Mouse (Mus musculus) stomach, postnatal 0 days (tissue): ENCODE measurements around the gene U2surp. TPM values are rescaled to one million over a fixed set of nuclear protein-coding genes. Genes with fewer than 3 reads are reported as not detected.
A peak's percentile ranks its signal among the peaks of the same experiment; 100 is the strongest.

Experiments used
- ATAC-seq: fragments of 200-750 bp; cut with Nextera tagmentation; 2 replicates; pipeline ENCODE4 v1.8.0; 2017; ENCODE audit not compliant: low FRiP score, low TSS enrichment
- DNase-seq: peaks from one replicate; pipeline ENCODE4 v3.0.0-alpha.2; 2016; ENCODE audit warnings: low spot score
- H3K27ac ChIP-seq: fragments of 300-500 bp; sonication (generic); replicated peaks from 2 replicates; pipeline ENCODE4 v1.5.1; 2014; ENCODE audit warnings: mild to moderate bottlenecking, control low read depth
- H3K27me3 ChIP-seq: fragments of 300-500 bp; sonication (generic); 2 replicates; pipeline ENCODE4 v1.6.1; 2014; ENCODE audit warnings: low read length; ENCODE audit not compliant: control insufficient read depth, insufficient read depth
- H3K36me3 ChIP-seq: fragments of 300-500 bp; sonication (generic); 2 replicates; pipeline ENCODE4 v1.6.1; 2014; ENCODE audit warnings: low read length, mixed read lengths; ENCODE audit not compliant: control insufficient read depth, insufficient read depth
- H3K4me1 ChIP-seq: fragments of 300-500 bp; sonication (generic); replicated peaks from 2 replicates; pipeline ENCODE4 v1.6.1; 2014; ENCODE audit warnings: antibody characterized with exemption; ENCODE audit not compliant: control insufficient read depth, insufficient read depth
- H3K4me2 ChIP-seq: fragments of 300-500 bp; sonication (generic); replicated peaks from 2 replicates; pipeline ENCODE4 v1.6.1; 2014; ENCODE audit warnings: low read depth, mild to moderate bottlenecking, control low read depth, moderate library complexity
- H3K4me3 ChIP-seq: fragments of 300-500 bp; sonication (generic); 2 replicates; pipeline ENCODE4 v1.5.1; 2014; ENCODE audit warnings: low read depth, low read length, control low read depth
- H3K9ac ChIP-seq: fragments of 300-500 bp; sonication (generic); 2 replicates; pipeline ENCODE4 v1.6.1; 2014; ENCODE audit warnings: mild to moderate bottlenecking, low read length, control low read depth, mixed read lengths
- H3K9me3 ChIP-seq: fragments of 300-500 bp; sonication (generic); 2 replicates; pipeline ENCODE4 v1.6.1; 2016; ENCODE audit warnings: low read length; ENCODE audit not compliant: control insufficient read depth
- CTCF ChIP-seq: IDR thresholded peaks from 2 replicates; pipeline ENCODE4 v1.5.1; 2016; ENCODE audit warnings: antibody characterized with exemption, low read depth, mild to moderate bottlenecking, moderate library complexity
- EP300 ChIP-seq: optimal IDR thresholded peaks from 2 replicates; pipeline ENCODE3; 2016; ENCODE audit warnings: antibody characterized with exemption
- WGBS: fragments of 180-500 bp; shearing (Covaris S2); extraction: QIAGEN DNeasy Blood & Tissue Kit; methylation state at CpG from one replicate; pipeline ENCODE4 v1.1.7; 2014; 5-methylcytosine and 5-hydroxymethylcytosine counted together
- polyA plus RNA-seq: library from polyadenylated mRNA; unstranded; fragments of >200 nt; fragmentation: Nextera tagmentation; extraction: Ambion mirVana; gene quantifications from 2 replicates; pipeline ENCODE4 v1.2.1, GENCODE M21; 2015

The U2surp gene
- 67.9 and 75.2 TPM in 2 replicates for polyA plus RNA-seq

GRCm38 (mm10) chr9:95511472-95512330 lies at the start of gene U2surp:
Gene U2surp, minus strand, starts transcription at chr9:95511996.
- peak; percentile 79 for TF ChIP-seq EP300
- peak; percentile 37; the same call in 1 of the 2 replicates for TF ChIP-seq CTCF
- Histone ChIP-seq H3K9ac (peak within 1 kb of the TSS; percentile 93), H3K27me3 (no peaks in the 10 kb centered on the region), H3K27ac (peak within 1 kb of the TSS; percentile 94), H3K36me3 (no peaks in the 10 kb centered on the region), H3K4me3 (peak within 1 kb of the TSS; percentile 97), H3K9me3 (no peaks in the 10 kb centered on the region), H3K4me1 (peaks cover 6% of the 10 kb centered on the region; the same call in 1 of the 2 replicates), H3K4me2 (peak within 1 kb of the TSS; percentile 82)
- peak; percentile 96 for ATAC-seq
- DNase-seq, result peak; percentile 97
- under 1% methylated on average over 74 of the region's 74 CpGs for WGBS

- Histone ChIP-seq H3K27me3 (peaks cover 26% of the 10 kb centered on the region), H3K9me3 (no peaks in the 10 kb centered on the region), H3K27ac (no peak overlapping the region), H3K4me1 (no peaks in the 10 kb centered on the region), H3K4me2 (peak overlapping the region; percentile 84), H3K4me3 (peak overlapping the region; percentile 47), H3K36me3 (no peaks in the 10 kb centered on the region), H3K9ac (no peak overlapping the region)
- ATAC-seq, result peak; percentile 59
- DNase-seq, result peak; percentile 31
- TF ChIP-seq CTCF (no peak), EP300 (no peak)
- WGBS, result 17% methylated on average over 58 of the region's 78 CpGs
These were observed 48.3 kb upstream of the U2surp start for GRCm38 (mm10) chr9:95559936-95560735.

GRCm38 (mm10) chr9:95559059-95559935 lies 47.5 kb upstream of the U2surp start, which contains the start of gene Paqr9:
Gene Paqr9, plus strand, starts transcription at chr9:95559657.
- peak; percentile 74 for ATAC-seq
- Histone ChIP-seq H3K9me3 (no peaks in the 10 kb centered on the region), H3K4me1 (no peaks in the 10 kb centered on the region), H3K4me2 (peak within 1 kb of the TSS; percentile 84), H3K27ac (no peak within 1 kb of the TSS), H3K27me3 (peaks cover 26% of the 10 kb centered on the region), H3K4me3 (peak within 1 kb of the TSS; percentile 47), H3K36me3 (no peaks in the 10 kb centered on the region), H3K9ac (no peak within 1 kb of the TSS)
- peak; percentile 24 for DNase-seq
- 1% methylated on average over 59 of the region's 118 CpGs for WGBS
- TF ChIP-seq EP300 (no peak), CTCF (no peak)

- Histone ChIP-seq H3K4me3 (no peak overlapping the region; the same call in 1 of the 2 replicates), H3K9ac (no peak overlapping the region), H3K4me1 (no peaks in the 10 kb centered on the region), H3K36me3 (no peaks in the 10 kb centered on the region), H3K27me3 (peaks cover 26% of the 10 kb centered on the region), H3K27ac (no peak overlapping the region), H3K9me3 (no peaks in the 10 kb centered on the region), H3K4me2 (peak overlapping the region; percentile 84; the same call in 1 of the 2 replicates)
- no peak for DNase-seq
- TF ChIP-seq EP300 (no peak), CTCF (no peak)
- no peak for ATAC-seq
- 9% methylated on average over 11 of the region's 11 CpGs for WGBS
These were observed 46.9 kb upstream of the U2surp start for GRCm38 (mm10) chr9:95558726-95559058.

GRCm38 (mm10) chr9:95557722-95558121 lies 45.9 kb upstream of the U2surp start:
- WGBS, result 55% methylated on average over 6 of the region's 6 CpGs
- Histone ChIP-seq H3K4me2 (no peak overlapping the region), H3K4me3 (no peak overlapping the region), H3K4me1 (no peaks in the 10 kb centered on the region), H3K9ac (no peak overlapping the region), H3K27ac (no peak overlapping the region), H3K36me3 (no peaks in the 10 kb centered on the region), H3K9me3 (no peaks in the 10 kb centered on the region), H3K27me3 (peaks cover 26% of the 10 kb centered on the region)
- no peak for DNase-seq
- no peak for ATAC-seq
- TF ChIP-seq EP300 (no peak), CTCF (no peak)
